Mouse (Mus musculus): ENCODE data around the gene Dnah3.

Dnah3 gene

GRCm38 (mm10) chr7:120054016-120054415 is 41.1 kb downstream of the Dnah3 start:
- no peak for DNase-seq (ENCODE audit: low spot score in 2 of 2)

- DNase-seq (ENCODE audit: low spot score in 2 of 2): peak; percentile 23 to 38
These were observed 44.6 kb downstream of the Dnah3 start for GRCm38 (mm10) chr7:120050447-120050846.

- no peak for DNase-seq (ENCODE audit: low spot score in 2 of 2)
These were observed 51.1 kb downstream of the Dnah3 start for GRCm38 (mm10) chr7:120043990-120044389.

- DNase-seq (ENCODE audit: low spot score in 2 of 2): no peak
These were observed 58.7 kb downstream of the Dnah3 start for GRCm38 (mm10) chr7:120036422-120036821.

GRCm38 (mm10) chr7:120034996-120035395 is 60.1 kb downstream of the Dnah3 start:
- DNase-seq (ENCODE audit: low spot score in 2 of 2): no peak

- DNase-seq (ENCODE audit: low spot score in 2 of 2): no peak
These were observed 60.5 kb downstream of the Dnah3 start for GRCm38 (mm10) chr7:120034566-120034965.

- DNase-seq (ENCODE audit: low spot score in 2 of 2): no peak
These were observed 66.4 kb downstream of the Dnah3 start for GRCm38 (mm10) chr7:120028669-120029068.

- no peak for DNase-seq (ENCODE audit: low spot score in 2 of 2)
These were observed 98.0 kb downstream of the Dnah3 start for GRCm38 (mm10) chr7:119997066-119997465.

- peak in 1 of 2 experiments; percentile 47 for DNase-seq (ENCODE audit: low spot score in 2 of 2)
These were observed 109.7 kb downstream of the Dnah3 start for GRCm38 (mm10) chr7:119985279-119985912.

- no peak for DNase-seq (ENCODE audit: low spot score in 2 of 2)
These were observed 114.9 kb downstream of the Dnah3 start for GRCm38 (mm10) chr7:119980170-119980569.

GRCm38 (mm10) chr7:119978576-119978975 is 116.5 kb downstream of the Dnah3 start:
- DNase-seq (ENCODE audit: low spot score in 2 of 2): no peak

- DNase-seq (ENCODE audit: low spot score in 2 of 2): no peak
These were observed 117.5 kb downstream of the Dnah3 start for GRCm38 (mm10) chr7:119977574-119977973.

GRCm38 (mm10) chr7:119976256-119976655 is 118.8 kb downstream of the Dnah3 start:
- DNase-seq (ENCODE audit: low spot score in 2 of 2): no peak

GRCm38 (mm10) chr7:119974214-119974613 is 120.9 kb downstream of the Dnah3 start:
- DNase-seq (ENCODE audit: low spot score in 2 of 2): no peak

- DNase-seq (ENCODE audit: low spot score in 2 of 2): no peak
These were observed 125.8 kb downstream of the Dnah3 start for GRCm38 (mm10) chr7:119969320-119969719.

- DNase-seq (ENCODE audit: low spot score in 2 of 2): no peak
These were observed 129.3 kb downstream of the Dnah3 start for GRCm38 (mm10) chr7:119965651-119966395.

GRCm38 (mm10) chr7:119965205-119965604 is 129.9 kb downstream of the Dnah3 start:
- DNase-seq (ENCODE audit: low spot score in 2 of 2): no peak

GRCm38 (mm10) chr7:119961107-119961506 is 134.0 kb downstream of the Dnah3 start:
- peak; percentile 90 to 92 for DNase-seq (ENCODE audit: low spot score in 2 of 2)

- DNase-seq (ENCODE audit: low spot score in 2 of 2): no peak
These were observed 134.5 kb downstream of the Dnah3 start for GRCm38 (mm10) chr7:119960546-119960945.

- DNase-seq (ENCODE audit: low spot score in 2 of 2): peak in 1 of 2 experiments; percentile 53
These were observed 135.1 kb downstream of the Dnah3 start for GRCm38 (mm10) chr7:119960006-119960405.

GRCm38 (mm10) chr7:119959491-119959890 is 135.6 kb downstream of the Dnah3 start:
- no peak for DNase-seq (ENCODE audit: low spot score in 2 of 2)

- no peak for DNase-seq (ENCODE audit: low spot score in 2 of 2)
These were observed 136.0 kb downstream of the Dnah3 start for GRCm38 (mm10) chr7:119959091-119959490.

- no peak for DNase-seq (ENCODE audit: low spot score in 2 of 2)
These were observed 137.7 kb downstream of the Dnah3 start for GRCm38 (mm10) chr7:119957421-119957820.

All from heart, adult 9 months (tissue).